Mouse (Mus musculus) layer of hippocampus, adult 9-10 months (tissue): ENCODE measurements around the gene Heyl.

ENCODE experiments used
- DNase-seq: peaks from one replicate; pipeline ENCODE4 v3.0.0; 2022; ENCODE audit warnings: low spot score

The Heyl gene

DNA sequence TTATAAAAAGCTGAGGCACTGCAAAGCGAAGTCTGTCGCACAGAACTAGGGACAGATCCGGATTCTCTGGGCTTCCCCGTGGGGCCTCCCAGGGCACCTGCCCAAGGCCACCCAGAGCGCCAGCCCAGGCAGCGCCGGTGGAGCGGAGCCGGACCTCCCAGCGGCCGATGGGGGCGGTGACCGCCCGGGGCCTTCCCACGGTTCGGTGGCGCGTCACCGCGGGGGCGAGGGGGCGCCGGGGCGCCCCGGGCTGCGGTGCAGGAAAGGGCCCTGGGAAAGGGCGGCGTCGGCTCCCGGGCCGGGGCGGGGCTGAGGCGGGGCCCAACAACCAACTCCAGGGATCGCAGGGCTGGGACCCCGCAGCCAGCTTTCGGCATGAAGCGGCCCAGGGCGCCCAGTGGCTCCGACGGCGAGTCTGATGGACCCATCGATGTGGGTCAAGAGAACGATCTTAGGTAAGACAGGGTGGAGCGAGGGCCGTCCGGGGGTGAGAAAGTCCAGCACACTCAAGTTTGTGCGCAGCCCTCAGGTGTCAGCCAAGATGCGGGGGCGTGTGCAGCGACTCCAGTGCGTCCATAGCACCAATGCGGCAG, at the start of gene Heyl:
Heyl (plus strand) TSS at position 65 of the 593 bp plus-strand sequence.
- no peak for DNase-seq

DNA sequence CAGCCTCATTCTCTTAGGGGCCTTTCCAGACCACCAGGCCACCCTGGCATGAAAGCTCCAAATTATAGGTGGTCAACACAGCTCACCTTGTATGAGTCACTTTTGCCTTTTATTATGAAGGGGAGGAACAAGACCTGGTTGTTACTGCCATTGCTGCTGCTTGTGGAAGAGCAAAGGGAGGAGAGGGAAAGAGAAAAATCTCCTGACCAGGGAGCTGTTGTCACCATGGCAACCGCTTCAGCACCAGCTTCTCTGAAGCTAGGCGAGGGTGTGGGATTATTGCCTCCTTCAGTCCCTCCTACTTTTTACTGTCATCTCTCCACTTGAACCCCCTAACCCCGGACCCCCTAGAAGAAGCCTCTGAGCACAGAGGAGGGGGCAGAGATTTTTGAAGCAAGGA, 48.5 kb upstream of the Heyl start:
- no peak for DNase-seq

DNA sequence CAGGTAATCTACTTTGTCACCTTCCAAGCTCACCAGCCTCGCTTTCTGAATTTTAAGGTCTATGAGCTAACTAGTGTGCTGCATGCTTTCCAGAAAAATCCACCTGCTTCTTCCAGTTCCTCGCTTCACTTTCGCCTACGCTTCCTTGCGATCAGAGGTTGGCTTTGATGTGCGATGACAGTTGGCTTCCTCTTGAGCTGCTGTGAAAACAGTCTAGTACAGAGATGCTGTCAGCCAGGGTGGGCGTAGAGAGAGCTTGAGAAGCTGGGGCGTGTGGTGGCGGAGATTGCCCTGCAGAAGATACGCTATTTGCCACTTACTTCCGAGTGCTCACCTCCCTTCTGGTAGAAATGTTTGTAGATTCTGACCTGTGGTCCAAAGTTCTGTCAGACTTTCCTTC, 41.0 kb upstream of the Heyl start:
- no peak for DNase-seq

DNA sequence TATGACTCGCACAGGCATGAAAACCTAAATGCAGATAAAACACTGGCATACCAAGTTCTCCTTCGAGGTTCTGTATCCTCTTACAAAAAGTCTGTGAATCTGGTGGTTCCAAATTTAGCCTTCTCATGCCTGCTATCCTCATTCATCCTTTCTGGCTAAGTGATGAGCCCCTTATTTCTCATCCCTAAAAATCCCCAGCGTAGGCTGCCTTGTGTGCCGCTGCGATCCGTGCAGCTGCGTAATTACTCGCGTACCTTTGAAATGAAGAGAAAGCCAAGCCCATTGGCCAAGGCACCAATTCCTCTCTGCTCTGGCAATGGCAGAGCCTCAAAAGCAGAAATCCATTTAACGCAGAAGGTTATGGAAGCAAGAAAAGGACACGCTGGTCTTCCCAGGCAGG, 39.6 kb upstream of the Heyl start:
- DNase-seq: no peak

DNA sequence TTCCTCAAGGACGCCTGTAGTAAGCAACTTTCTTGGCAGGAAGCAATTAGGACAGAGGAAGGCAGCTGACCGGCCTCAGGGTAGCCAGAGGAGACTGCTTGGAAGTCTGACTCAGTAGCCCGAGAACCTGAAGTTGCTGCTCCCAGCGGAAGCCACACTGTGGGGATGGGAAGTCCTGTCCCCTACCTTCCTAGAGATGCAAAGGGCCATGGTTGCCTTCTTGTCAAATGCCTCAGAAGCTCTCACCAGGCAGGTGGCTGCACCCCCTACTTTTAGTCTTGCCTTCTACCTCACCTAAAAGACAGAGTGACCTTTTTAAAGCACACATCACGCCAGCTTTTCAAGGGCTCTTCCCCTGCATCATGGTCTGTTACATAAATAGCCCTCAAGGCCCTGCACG, 36.7 kb upstream of the Heyl start:
- DNase-seq: no peak

DNA sequence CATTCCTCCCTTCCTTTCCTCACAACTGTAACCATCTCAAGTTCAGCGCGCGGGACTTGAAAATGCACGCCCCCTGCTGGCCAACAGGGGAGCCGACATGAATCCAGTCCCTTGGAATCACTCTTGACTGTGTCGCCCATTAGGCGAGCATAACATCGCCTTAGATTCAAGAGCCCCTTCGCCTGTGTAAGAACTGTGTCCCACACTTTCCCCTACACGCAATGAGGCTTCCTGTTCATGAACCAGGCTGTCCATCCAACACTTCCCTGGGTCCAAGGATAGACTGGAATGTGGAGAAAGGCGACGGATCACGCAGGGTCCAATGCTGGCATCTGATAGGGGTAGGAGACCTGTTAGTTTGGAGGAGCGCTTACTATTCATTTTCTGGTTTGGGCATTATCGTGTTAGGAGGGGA, 32.6 kb upstream of the Heyl start:
- DNase-seq: no peak

DNA sequence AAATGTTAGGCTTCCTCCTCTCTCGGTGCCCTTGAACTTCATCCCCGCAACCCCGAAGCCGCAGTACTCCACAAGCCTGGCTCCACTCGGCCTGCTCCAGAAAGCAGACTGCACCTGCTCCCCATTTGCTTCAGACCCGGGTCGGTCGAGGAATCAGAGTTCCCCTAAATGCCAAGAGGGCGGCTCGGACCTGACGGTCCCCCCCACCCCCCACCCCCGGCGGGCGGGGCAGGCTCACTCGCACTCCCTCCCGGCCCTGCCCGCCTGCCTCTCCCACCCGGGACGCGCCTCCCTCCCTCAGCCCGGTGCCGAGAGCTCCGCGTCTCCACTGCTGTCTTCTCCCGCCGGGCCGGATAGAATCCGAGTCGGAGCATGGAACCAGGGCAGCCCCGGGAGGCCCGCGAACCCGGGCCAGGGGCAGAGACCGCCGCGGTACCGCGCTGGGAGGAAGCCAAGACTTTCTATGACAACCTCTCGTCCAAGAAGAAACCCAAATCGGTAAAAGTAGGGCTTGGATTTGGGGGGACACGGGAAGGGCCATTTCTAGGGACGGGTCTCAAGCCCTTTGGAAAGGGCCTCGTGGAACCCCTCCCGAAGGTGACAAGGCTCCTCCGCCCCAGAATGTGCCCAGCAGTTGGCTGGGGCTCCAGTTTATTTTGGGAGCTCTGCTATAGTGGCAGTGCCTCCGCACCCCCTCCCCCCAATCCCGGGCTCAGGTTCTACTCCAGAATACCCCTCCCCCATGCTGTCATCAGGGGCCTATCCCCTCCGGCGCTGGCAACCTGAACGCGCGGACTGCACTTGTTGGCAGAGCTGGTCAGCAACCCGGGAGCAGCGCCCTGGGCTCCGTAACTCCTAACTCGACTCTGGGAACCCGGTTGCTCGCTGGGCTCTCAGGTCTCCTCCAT, 31.9 kb upstream of the Heyl start, which contains the start of gene Nt5c1a:
Nt5c1a (plus strand) TSS at position 319 of the 908 bp plus-strand sequence.
- no peak for DNase-seq

DNA sequence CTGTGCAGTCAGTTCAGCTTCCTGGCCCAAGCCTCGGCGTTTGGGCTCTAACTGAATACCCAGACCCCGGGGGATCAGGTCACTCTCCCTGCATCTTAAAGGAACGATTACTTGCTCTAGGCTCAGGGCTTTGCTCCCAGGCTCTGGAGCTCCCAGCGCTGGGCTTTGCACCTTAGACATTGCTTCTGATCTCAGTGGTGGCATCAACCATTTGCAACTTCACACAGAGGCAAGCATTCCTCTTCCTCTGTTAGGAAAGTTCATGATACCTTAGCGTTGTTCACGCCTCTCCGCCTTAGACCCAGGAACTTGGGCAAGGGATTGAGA, 31.3 kb upstream of the Heyl start:
- DNase-seq: no peak

DNA sequence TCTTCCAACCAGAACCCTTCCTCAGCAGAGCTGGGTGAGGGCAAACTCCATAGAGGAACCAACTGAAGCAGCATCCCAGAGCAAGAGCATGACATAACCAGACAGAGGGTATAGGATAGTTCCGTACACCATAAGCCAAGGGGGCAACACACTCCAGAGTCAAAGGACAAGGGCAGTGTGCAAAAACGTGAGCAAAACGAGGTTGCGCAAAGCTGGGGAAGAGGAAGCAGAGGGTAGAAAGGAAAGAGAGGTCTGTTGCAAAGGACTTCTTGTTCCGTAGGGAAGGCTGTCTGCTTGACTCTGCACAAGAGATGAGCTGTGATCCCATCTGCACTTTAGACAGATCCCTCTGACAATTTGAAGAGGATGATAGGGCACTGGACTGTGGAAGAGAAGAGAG, 26.0 kb upstream of the Heyl start:
- no peak for DNase-seq

DNA sequence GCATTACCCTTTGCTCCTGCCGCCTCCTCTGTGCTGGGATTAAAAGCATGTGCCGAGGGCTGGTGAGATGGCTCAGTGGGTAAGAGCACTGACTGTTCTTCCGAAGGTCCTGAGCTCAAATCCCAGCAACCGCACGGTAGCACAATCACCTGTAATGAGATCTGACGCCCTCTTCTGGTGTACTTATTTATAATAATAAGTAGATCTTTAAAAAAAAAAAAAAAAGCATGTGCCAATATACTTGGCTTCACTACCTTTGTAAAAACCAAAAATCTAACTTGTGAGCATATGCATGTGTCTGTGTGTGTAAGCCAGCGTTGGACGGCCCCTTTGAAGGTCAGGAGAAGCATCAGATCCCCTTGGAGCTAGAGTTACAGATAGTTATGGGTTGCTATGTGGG, 22.4 kb upstream of the Heyl start:
- no peak for DNase-seq

DNA sequence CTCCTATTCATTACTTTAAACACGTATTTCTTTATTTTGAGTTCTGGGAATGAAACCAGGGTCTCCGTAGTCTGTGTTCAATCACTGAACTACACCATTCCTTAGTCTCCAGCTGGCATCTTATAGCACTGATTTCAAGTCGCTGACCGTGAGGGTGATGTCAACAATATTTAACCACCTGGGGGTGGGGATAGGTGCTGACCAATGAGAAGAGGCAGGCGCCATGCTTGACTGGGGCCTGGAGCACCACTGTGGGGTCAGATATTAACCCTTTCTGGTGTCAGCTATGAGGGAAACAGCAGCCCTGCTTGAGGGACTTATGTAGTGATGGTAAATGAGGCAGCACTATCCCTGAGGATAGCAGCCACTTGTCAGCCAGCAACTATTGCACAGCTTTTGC, 21.9 kb upstream of the Heyl start:
- DNase-seq: no peak

DNA sequence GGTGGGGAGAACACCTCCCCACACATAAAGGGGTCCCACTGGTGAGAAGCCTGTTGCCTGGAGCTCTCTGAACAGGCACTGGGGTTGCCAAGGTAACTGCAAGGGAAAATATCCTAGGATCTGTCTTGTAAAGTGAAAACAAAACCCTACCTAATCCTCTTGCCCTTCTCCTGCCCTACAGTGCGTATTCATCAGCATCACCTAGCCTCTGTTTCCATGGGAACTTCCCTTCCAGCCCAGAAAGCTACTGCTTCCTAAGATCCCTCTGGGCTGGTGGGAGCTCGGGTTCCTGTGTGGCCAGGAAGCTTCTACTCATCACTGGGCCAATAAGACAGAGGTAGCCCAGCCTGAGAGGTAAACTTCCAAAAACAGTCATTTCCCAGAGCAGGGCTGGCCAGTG, 21.0 kb upstream of the Heyl start:
- no peak for DNase-seq

DNA sequence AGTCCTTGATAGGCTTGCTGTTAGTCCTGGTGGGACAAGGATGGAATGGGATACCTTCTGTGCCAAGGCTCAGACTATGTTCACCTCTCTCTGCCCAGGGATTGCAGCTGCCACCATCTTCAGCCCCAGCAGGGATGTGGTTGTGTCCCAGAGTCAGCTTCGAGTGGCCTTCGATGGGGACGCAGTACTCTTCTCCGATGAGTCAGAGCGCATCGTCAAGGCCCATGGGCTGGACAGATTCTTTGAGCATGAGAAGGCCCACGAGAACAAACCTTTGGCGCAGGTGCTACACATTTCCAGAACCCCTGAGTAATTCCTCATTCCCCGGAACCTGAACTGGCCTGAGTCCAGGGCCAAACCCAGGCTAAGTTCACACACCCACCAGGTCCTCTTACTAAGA, 19.4 kb upstream of the Heyl start:
- no peak for DNase-seq

DNA sequence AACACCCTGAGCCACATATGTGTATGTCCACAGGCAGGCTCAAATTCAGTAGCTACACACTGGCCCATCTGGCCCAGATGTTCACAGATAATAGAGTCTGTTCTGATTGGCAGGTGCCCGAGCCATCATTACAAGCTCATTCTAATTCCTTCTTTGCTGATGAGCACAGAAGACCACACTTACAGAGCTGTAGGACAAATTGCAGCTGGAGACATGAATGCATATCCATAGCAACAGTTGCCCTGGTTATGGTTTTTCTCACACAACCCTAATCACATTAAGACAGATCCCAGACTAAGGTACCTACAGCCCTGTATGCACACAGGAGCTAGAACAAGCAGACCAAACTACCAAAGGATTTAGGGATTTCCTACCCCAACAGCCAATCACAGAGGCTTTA, 18.0 kb upstream of the Heyl start:
- no peak for DNase-seq

DNA sequence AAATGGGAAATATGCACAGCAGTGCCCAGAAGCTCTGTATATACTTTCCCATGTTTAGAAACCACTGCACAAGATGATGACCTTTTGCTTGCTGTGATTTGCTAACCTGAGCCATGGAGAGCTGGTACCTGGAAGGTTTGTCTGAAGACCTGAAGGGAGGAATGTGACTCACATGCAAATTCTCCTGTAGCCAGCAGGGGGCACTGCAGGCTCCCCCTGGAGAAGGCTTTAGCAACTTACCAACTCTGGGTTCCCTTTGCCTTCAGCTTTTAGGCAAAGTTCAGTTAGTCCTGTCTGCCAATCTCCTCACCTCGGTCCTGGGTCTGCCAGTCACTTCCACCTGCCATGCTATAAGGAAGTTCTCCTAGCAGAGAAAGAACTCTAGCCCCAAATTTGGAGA, 16.6 kb upstream of the Heyl start:
- no peak for DNase-seq

DNA sequence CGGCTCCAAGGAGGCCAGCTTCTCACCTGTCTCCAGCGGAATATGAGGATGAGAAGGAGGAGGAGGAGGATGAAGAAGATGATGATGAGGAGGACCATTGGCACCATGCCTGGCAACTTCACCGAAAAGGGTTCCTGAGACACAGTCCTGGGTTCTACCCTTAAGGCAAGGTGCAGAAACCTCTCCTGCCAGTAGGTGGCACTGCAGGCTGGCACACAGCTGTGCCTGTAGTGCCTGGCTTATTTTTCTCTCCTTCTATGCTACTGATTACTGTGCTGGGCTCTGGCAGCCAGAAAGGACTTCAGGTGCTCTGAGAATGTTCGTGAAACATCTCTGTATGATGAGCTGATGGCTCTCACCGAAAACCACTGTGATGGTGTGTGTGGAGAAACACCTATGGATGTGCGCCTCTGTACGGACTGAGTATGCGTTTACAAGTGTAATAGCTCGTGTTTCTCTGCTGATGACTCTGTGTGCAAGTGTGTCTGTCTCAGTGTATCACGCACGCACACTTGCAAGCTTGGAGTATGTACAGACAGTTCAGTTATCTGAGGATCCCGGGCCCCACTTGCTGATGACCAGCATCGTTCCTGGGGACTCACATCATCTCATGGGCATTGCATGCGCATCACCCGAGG, 13.5 kb upstream of the Heyl start:
- DNase-seq: peak; percentile 63

DNA sequence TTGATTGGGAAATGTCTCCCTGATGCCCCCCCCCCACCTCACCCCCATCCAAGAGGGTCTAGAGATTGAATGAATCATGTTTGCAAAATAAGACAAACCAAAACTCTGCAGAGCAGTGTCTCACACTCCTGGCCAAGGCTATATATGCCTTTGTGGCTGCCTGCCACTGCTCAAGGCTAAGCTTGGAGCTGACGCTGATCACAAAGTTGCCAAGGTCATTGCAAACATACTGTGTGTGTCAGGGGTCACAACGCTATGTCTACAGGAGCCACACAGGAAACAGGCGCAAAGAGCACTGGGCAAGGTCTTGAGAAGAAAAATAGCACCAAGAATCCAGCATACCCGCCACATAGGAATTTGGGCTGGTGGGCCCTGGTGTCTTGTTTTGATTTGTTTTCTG, 12.7 kb upstream of the Heyl start:
- DNase-seq: no peak

DNA sequence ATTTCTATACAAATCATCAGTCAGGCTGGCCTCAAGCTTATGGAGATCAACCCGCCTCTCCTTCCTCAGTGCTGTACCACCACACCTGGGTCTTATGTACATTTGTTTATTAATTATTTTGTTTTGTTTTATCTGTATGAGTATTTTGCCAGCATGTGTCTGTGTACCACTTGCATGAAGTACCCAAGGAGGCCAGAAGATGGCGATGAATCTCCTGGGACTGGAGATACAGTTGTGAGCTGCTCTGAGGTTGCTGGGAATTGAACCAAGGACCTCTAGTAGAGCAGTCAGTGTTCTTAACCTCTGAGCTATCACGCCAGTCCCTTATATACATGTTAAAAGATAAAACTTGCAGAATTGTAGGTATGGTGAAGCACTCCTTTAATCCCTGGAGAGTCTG, 10.0 kb upstream of the Heyl start:
- DNase-seq: no peak

DNA sequence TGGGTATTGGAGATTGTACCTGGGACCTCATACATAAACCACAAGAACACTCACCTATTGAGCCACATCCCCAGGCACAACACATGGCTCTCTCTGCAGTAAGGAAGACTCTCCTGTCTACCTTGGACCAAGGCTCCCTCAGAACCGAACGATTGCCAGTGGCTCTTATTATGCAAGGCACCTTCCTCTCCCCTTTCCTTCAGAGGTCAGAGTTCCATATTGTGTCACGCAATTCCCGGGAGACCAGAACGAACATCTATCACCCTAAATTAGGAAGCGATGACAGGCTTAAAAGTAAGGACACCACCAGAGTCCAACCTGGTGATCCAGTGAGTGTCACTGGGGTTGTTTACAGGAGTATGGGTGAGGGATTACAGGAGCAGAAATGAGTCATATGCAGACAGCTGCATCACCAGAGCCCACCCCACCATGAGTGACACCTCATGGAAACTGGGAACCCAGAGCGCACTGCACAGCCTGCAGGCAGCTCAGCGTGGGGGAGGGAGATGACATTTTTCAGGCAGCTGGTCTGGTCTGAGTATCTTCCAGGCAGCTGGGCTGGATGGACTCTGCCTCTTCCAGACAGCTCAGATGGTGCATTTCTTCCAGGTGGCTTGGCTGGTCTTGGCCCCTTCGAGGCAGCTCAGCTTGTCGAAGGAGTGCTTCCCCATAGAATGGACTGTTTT, 7.5 kb upstream of the Heyl start:
- DNase-seq: no peak

DNA sequence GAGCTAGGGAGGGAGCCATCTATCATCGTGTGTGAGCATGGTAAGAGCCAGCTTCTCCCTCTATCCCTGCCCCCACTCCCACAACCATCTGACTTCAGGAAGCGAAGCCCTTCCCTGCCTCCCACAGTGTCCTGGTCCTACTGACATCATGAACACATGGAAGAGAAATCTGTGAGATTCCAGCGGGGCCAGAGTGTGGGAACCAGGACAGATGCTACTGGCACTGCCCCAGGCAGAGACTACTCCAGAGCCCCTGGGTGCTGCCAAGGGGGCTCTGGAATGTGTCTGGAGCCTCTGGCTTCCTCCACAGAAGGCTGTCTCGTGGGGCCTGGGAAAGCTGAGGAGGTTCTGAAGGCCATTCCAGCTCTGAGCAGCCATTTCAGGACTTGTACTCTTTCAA, 5.6 kb upstream of the Heyl start:
- no peak for DNase-seq

DNA sequence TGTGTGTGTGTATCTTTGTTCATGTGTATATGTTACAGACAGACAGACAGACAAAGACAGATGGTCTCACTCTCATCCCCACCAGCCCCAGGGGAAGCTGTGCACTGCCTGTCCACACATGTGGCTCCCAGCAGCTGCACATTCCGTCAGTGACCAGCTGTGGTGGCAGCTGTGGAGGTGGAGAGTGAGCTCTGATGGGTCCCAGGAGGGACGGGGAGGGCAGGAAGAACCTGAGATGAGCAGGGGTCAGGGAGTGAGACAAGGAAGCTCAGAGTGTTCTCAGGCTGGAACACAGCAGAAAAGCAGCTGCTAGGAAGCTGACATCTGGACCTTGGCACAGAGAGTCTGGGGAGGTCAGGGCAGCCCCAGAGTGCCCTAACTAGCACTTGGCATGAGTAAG, 5.1 kb upstream of the Heyl start:
- no peak for DNase-seq

DNA sequence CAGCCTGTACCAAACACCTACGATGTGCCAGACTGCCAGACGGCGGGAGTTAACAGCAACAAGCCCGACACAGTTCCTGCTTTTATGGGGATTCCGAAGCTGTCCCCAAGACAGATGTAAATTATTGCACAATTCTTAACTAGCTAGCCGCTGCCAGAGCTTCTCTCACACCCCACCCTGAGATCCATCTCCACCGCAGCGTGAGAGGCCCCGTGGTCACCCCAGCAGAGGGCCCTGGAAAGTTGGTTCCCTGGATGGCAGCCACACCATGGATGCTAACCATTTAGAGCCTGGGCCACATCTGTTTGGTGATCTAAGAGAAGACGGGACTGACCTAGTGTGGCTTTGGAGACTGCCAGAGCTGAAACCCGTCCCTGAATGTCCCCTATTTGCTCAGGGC, 4.2 kb upstream of the Heyl start:
- no peak for DNase-seq

DNA sequence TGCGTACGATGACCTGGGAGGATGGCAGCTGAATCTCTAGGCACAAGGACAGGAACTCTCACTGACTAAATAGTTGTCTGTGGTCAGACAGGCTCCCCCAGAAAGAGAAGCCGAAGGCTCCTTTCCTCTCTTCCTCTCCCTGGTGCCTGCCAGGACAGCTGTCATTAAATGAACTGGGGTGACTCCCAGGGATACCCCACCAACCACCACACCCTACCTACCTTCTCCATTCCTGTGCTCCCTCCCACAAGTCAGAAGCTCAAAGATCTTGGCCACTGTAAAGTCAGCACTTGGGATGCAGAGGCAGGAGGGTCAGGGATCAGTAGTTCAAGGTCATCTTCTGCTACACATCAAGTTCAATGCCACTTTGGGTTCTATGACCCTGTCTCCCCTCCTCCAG, 515 bp upstream of the Heyl start:
- no peak for DNase-seq
